Mouse (Mus musculus) forebrain, embryonic 13.5 days (tissue): ENCODE results near the gene Pkp4. TPM values are rescaled to one million over a fixed set of nuclear protein-coding genes. Genes with fewer than 3 reads are reported as not detected.

Source experiments
- polyA plus RNA-seq: library from polyadenylated mRNA; unstranded; fragments of >200 nt; fragmentation: Nextera tagmentation; extraction: Ambion mirVana; gene quantifications from 2 replicates; pipeline ENCODE4 v1.2.1, GENCODE M21; 2015

The Pkp4 gene
- polyA plus RNA-seq, 1 experiment from 2014 or later: 19.7 TPM

Other genes starting within 250 kb of the Pkp4 start
- gene Ccdc148, start 167 bp upstream of the Pkp4 start, polyA plus RNA-seq: 3.0 and 3.2 TPM in 2 replicates